Mouse (Mus musculus) right cerebral cortex, postnatal 4 days (tissue): ENCODE measurements around the gene Abce1.
"Not testable (repeated sequence)": the region's sequence is repeated elsewhere in the genome, so short reads cannot be mapped to it uniquely, and the experiment has no call there.

Experiments used
- DNase-seq: peaks from one replicate; pipeline ENCODE4 v3.0.0-alpha.2; 2022

The Abce1 gene

DNA sequence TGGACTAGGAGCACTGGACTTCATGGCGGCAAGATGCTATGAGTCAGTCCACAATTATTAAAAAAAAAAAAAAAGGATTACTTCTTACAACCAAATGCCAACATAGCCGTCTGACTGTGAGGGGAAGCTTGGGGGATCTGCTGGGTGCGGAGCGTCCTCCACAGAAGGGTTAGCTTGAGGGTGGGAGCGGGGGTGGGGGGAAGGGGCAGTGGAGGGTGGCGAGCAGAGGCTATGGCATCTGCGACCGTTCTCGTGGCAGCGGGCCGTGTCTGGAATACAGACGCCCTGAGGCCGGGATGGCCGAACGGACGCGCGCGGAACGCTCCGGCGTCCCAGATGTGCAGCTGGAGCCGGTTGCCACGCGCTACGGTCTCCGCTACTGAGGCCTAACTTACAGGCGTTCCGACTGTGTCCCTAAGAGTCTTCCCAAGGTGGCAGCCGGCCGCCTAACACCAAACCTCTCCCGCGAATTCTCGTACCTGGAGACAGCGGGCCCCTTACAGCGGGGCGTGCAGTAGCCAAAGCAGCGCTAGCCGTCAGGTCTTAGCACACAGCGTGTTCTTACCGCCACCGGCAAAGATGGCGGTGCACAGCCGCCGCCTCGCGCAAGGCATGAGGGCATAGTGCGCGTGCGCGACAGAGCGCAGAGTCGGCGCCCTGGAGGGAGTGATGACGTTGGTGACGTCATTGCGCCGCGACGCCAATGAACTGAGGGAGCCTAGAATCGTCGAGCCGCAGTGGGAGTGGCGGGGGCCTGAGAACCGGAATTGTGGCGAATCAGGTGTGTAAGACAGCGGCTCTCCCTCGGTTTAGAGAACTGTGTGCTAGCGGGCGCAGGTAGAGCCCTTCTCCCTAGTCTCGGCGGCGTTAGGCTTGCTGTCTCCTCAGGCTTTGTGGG lies at the start of gene Abce1, which contains the start of gene Anapc10:
Gene Abce1, minus strand, starts transcription at position 677 of the 898 bp plus-strand sequence.
Gene Anapc10, plus strand, starts transcription at position 757 of the 898 bp plus-strand sequence.
- peak; percentile 99 for DNase-seq

- DNase-seq: peak; percentile 48
Measured at GRCm38 (mm10) chr8:79750305-79750704, 38.8 kb upstream of the Abce1 start.

DNA sequence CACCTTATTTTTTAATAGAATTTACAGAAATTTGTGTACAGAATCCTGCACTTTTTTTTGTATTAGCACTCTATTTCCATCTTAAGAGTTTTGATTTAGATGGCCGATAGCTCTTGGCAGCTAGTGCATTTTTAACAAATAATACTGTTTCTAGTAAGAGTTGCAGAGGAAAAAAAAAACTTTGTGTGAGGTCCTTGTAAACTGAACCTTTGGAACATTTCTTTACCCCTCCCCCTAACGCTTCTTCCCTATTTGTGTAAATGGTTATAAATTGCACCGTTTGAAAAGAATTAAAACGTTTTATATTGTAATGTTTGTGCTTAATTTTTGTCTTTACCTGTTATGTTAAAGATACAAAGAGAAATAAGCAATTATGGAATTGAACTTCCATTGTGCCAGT lies 37.1 kb upstream of the Abce1 start:
- DNase-seq: no peak

GRCm38 (mm10) chr8:79748171-79748570 lies 36.6 kb upstream of the Abce1 start:
- DNase-seq: no peak

DNA sequence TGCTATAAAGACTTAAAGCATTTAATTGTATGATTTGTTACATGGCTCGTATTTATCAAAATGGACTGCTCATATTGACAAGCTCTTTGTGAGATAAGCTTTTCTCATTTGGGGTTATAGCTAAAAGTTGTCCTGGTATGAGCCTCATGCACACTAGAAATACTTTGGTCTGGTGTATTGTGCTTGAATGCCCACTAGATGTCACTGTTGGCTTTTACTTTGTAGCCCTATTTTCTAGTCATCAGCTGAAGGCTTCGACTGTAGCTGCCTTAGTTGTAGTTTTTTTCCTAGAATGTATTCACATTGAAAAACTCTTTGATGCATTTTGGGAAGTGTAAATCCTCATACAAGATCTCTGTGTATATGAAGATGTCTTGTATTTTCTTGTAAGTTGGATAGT lies 22.8 kb upstream of the Abce1 start:
- DNase-seq: no peak

DNA sequence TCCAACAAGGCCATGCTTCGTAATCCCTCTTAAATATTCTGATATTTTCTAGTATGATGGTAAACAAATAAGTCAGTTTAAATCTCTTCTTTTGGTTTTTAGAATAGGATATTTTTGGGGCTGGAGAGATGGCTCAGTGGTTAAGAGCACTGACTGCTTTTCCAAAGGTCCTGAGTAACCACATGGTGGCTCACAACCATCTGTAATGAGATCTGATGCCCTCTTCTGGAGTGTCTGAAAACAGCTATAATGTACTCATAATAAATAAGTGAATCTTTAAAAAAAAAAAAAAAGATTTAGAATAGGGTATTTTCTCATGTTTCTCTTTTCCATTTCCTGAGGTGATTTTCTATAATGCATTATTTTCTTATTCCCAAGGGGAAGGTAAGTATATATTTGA lies 16.4 kb upstream of the Abce1 start:
- DNase-seq: no peak

GRCm38 (mm10) chr8:79724589-79724988 lies 13.0 kb upstream of the Abce1 start:
- no peak for DNase-seq

DNA sequence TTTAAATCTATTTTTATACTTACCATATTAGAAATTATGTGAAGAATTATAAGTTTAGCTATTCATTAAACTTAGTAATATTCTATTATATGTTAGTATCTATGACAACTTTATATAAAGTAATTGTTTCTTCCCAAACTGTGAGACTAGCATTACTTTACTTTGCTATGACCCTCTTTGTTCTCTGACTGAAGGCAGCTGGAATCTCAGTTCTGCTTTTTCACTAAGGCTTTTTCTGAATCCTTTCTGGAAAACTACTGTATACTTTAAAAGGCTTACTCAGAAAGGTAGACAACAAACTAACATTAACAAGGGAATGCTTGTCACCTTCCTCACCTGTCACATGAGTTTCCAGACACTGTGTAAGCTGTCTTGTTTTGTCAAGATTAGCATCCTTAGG lies 11.8 kb upstream of the Abce1 start:
- DNase-seq: no peak

DNA sequence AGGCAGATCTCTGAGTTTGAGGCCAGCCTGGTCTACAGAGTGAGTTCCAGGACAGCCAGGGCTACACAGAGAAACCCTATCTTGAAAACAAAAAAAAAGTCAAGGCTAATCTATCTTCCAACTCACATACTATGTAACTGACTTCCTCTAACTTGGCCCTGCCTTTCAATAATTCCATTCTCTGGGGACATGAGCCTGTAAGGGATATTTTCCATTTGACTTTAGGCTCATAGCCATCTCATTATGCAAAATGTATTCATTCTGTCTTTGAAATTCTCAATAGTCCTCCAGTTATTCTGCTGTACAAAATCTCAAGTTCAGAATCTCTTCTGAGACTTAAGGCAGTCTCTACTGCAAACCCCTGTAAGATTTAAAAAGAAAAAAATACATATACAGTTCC lies 10.0 kb upstream of the Abce1 start:
- no peak for DNase-seq

- no peak for DNase-seq
Measured at GRCm38 (mm10) chr8:79712676-79713075, 1.1 kb upstream of the Abce1 start.

GRCm38 (mm10) chr8:79706687-79707086 lies 4.9 kb downstream of the Abce1 start:
- no peak for DNase-seq

DNA sequence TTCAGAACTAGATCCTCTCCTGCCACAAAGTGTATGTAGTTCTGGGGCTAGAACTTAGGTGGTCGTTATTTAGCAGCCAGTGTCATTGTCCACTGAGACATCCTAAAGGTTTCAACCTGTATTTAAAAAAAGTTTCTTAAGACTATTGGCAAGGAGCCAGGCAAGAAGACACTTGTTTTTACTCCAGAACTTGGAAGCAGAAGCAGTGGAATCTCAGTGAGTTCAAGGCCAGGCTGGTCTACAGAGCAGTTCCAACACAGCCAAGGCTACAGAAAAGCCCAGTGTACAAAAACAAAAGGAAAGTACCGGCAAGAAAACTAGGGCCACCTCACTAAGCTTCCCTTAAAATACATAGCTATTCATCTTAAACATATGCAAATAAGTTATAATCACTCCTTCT lies 19.0 kb downstream of the Abce1 start:
- no peak for DNase-seq

DNA sequence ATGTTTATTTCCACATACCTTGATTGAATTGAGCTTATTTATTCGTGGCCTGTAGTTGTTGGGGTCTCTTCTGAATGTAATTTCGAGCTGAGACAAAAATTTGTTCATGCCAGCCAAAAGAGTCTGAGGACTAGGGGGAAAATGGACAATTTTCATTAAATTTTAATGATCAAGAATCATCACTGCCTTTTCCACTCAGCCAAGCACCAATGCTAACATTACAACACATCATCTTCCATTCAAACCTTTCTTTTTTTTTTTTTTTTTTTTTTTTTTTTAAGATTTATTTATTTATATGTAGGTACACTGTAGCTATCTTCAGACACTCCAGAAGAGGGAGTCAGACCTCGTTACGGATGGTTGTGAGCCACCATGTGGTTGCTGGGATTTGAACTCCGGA lies 25.6 kb downstream of the Abce1 start:
- not testable (repeated sequence) for DNase-seq

DNA sequence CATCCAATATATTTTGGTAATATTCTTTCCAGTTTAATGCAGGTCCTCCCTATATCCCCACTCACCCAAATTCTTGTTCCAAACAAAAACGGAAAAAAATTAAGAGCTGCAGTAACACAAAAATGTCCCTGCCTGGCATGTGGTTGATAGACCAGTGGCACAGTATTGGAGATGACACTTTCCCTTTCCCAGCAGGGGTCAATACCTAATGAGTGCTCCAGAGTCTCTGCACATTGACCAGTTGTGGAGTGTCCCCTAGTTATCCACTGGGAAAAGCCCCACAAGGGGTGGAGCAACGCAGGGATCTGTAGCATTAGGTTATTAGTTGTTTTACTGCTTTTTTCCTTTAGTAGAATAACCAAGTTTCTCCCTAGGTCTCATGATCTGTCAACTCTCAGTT lies 30.6 kb downstream of the Abce1 start:
- DNase-seq: no peak

DNA sequence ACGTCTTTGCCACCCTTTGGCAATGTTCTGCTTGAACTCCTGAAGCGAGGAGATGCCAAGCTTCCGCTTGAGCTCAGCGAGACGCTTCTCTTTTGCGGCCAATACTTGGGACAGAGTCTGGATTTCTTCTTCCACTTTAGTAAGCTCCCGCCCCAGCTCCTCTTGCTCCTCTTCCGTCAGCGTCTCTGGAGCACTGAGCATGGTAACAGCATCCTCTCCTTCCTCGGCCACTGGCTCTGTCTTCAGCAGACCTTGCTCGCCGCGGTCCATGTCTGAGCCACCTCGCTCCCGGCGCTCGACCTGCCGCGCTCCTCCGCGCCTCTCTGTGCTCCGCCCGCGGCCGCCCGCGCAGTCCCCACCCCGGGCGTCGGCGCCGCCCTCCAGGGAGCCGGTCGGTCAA lies 31.0 kb downstream of the Abce1 start:
- no peak for DNase-seq

DNA sequence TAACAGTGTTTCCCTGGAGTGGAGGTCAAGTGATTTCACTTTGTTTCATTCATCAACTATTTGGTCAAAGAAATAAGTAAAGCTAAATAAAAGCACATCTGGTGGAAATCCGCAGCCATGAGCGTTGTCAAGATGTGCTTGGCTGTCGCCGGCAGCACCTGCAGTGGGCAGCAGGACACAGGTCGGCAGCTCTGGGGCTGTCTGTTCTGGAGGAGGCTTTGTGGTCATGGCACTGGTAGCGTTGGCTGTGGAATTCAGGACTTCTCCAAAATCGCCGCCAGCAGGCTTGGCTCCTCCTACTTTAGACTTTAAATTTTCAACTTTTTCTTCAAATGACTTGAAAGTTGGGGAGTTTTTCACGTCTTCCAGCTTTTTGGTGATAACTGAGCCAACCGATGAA lies 31.5 kb downstream of the Abce1 start:
- not testable (repeated sequence) for DNase-seq

GRCm38 (mm10) chr8:79679005-79679404 lies 32.5 kb downstream of the Abce1 start:
- DNase-seq: no peak

GRCm38 (mm10) chr8:79676461-79676860 lies 35.1 kb downstream of the Abce1 start:
- no peak for DNase-seq

DNA sequence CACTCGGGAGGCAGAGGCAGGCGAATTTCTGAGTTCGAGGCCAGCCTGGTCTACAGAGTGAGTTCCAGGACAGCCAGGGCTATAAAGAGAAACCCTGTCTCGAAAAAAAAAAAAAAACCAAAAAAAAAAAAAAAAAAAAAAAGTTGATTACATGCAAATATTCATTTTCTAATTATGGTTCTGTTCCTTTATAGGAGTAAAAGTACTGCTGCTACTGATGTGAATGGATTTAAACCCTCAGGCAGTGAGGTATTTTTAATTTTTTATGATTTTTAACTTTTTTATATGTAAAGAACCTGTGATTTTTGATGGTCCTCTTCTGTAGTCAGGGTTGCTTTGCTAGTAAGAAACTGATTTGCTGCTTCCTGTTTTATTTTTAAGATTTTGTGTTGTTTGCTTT lies 52.8 kb downstream of the Abce1 start:
- DNase-seq: not testable (repeated sequence)

DNA sequence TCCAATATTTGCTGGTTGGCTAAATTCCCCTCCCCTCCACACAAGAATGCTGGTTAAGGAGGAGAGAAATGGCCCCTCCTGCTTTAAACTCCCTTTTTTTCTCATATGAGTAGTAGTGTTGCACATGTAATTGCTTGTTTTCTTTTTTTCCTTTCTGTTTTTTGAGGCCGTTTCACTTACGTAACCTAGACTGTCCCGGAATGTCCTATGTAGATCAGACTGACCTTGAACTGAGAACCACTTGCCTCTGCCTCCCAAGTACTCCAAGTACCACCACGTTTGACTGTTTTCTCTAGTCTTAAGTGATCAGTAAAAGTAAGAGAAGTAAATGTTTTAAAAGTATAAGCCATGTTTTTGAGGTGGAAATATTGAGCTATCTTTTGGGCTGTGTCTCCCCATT lies 57.8 kb downstream of the Abce1 start:
- DNase-seq: no peak

- DNase-seq: peak; percentile 13
Measured at GRCm38 (mm10) chr8:79650158-79650814, 61.3 kb downstream of the Abce1 start.

GRCm38 (mm10) chr8:79649569-79649968 lies 62.0 kb downstream of the Abce1 start:
- DNase-seq: no peak

- DNase-seq: no peak
Measured at GRCm38 (mm10) chr8:79641119-79641518, 70.4 kb downstream of the Abce1 start.
